Mouse (Mus musculus) mouse embryonic stem cell (cell line): ENCODE measurements around the gene Mast1.

Source experiments
- in situ Hi-C, 2 experiments: fragments of 300-500 bp; cut with MboI; formaldehyde crosslinking; loops; 1 replicate in 1 of 2; 3 replicates in 1 of 2; pipeline ENCODE4 v1.14.3; 2019 to 2020; ENCODE audit warnings: low sequenced_read_pairs in 2 of 2, low pct_unique_long_range_greater_than_20kb in 1 of 2, mixed read lengths in 1 of 2; ENCODE audit not compliant: unreplicated experiment in 1 of 2

The Mast1 gene

GRCm38 (mm10) chr8:84893709-84894134, 43.4 kb downstream of the Mast1 start, which contains the start of gene Gcdh:
Gene Gcdh, minus strand, starts transcription at chr8:84893921.
- in situ Hi-C loops = no loop called here

DNA sequence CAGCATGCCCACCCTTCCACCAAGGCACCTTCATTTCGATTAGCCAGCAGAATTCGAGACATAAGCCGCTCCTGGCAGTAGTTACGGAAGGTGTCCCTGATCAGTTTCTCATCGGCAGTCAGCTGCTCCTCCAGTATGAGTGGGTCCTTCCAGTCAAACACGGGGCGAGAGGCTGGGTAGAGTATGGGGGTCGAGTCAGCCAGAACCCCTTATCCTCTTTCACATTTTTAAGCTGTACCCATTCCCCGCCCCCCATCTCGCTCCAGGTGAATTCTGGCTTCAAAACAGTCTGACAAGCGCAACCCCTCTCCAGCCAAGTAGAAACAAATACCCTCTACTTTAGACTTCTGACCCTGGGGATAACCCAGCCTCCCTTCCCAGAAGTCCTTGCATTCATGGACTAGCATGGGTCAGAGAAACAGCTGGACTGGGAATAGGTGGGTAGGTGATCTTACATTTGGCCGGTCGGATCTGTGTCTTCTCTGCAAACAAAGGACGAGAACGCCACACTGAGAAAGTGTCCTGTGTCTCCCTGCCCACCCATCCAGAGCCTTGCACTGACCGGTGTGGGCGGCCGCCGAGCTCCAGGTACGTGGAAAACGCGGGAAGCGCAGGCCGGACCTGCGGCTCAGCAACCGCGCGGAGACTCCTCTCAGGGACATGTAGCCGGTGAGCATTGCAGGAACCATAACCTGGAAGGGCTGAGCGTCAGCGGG, 44.0 kb downstream of the Mast1 start:
- in situ Hi-C loops = no loop called here

DNA sequence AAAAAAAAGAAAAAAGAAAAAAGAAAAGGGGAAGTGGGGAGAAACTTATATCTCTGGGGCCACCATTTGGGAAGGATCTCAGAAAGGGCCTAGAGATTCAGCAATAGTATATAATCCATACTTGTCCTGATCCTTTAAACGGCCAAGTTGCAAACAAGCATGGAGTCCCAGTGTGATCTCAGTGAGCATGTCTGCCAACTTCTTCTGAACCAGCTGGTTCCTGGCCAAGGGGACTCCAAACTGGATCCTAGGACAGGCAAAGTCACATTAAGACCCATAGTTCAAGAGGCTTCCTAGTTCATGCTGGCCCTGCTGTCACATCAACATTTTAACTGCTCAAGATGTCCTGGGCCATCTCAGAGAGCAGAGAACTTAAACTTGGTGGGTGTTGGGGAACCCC, 48.0 kb downstream of the Mast1 start:
- in situ Hi-C loops = no loop called here

GRCm38 (mm10) chr8:84888280-84888679, 48.9 kb downstream of the Mast1 start:
- in situ Hi-C loops = no loop called here

GRCm38 (mm10) chr8:84884728-84885127, 52.4 kb downstream of the Mast1 start:
- in situ Hi-C loops = no loop called here

- in situ Hi-C loops = no loop called here
These were observed 58.2 kb downstream of the Mast1 start for GRCm38 (mm10) chr8:84878915-84879314.

GRCm38 (mm10) chr8:84877297-84878035, 59.7 kb downstream of the Mast1 start:
- in situ Hi-C loops = no loop called here

DNA sequence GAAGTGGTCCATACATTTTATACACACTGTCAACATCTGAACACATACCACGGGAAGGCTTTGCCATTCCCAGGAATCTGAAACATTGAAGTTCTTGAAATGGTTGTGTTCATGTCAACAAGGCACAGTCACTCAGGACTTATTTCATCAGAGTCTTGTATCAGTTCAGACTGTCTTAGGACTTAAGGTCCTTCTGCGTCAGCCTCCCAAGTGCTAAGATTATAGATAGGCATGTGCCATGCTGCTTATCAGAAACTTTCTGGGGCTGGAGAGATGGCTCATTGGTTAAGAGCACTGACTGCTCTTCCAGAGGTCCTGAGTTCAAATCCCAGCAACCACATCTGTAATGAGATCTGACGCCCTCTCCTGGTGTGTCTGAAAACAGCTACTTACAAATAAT, 62.8 kb downstream of the Mast1 start:
- in situ Hi-C loops = no loop called here

- in situ Hi-C loops = no loop called here
These were observed 64.1 kb downstream of the Mast1 start for GRCm38 (mm10) chr8:84873016-84873415.

GRCm38 (mm10) chr8:84872309-84872965, 64.7 kb downstream of the Mast1 start:
- in situ Hi-C loops = no loop called here

GRCm38 (mm10) chr8:84871376-84872308, 65.5 kb downstream of the Mast1 start, which contains the start of gene Syce2:
Gene Syce2, plus strand, starts transcription at chr8:84872111.
- in situ Hi-C loops = no loop called here
